Mouse (Mus musculus): Measurements from ENCODE around the gene Olfr578.

Gene Olfr578

DNA sequence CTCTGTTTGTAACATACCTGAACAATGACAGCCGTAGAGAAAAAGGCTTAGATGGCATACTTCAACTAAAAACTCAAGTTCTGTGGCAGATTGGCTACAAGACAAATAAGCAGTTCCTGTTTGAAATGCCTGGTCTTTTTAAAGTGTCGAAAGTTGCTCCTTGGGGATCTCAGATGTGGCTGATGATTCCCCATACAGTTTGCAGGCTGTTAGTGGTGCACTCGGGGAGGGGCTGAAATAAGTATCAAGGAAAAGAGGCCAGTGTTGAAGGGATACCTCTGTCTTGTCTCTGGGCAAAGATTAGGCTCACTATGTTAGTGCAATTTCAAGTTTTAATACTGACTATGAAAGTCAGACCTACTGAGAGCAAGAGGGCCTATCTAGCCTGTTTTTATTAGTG is at the start of gene Olfr578:
Gene Olfr578 (minus strand): TSS at position 101 of the 400 bp plus-strand sequence.
- DNase-seq, result no peak

DNA sequence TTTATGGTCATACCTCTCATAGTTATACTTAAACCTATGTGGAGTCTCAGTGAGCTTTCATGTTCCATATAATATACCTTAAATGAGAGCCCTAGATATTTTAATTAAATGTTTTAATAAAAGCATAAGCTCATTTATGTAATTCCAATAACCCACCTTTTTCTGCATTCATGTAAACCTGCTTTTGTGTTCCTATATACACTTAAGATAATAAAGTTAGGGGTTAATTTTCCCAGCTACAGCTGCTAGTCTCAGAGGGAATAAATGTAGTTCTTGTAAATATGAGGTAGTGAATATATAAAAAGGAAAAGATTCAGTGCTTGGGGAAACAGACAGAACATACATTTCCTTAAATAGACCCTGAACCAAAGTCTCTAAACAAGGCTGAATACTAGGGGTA is 48.6 kb upstream of the Olfr578 start, which contains the start of gene Olfr582:
Gene Olfr582 (plus strand): TSS at position 301 of the 400 bp plus-strand sequence.
- DNase-seq, result no peak

DNA sequence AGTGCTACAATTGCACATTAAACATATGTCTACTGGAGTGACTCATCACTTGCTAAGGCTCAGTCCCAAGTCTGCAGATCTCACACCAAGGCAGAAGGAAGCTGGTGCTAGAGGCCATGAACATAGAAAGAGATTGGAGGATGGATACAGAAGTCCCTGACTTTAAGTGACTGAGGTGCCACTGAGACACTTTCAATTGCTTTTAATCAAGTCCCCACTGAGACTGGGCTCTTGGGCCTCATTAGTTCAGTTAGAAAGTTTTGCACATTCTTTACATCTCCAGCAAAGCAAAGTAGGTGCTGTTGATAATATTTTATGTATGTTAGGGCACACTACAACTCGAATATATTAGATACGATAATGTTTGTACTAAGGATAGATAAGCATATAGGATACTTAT is 13.3 kb downstream of the Olfr578 start, which contains the start of gene Olfr577:
Gene Olfr577 (minus strand): TSS at position 101 of the 400 bp plus-strand sequence.
- no peak for DNase-seq

DNA sequence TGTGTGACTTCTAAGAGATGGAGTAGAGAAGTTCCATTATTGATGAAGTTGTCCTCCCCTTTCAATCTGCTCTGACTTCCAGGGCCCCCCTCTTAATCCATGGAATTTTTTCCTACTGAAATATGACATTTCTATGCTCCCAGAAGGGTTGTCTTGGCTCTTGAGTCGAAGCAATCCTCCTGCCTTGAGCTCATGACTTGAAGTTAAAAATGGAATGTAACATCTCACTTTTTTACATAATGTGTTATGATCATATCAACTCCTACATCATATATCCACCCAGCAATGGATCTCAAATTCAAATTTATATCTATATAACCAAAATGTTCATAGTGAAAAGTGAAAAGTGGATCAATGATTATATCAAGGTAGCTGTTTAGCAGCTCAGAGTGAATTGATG is 14.7 kb downstream of the Olfr578 start:
- no peak for DNase-seq

DNA sequence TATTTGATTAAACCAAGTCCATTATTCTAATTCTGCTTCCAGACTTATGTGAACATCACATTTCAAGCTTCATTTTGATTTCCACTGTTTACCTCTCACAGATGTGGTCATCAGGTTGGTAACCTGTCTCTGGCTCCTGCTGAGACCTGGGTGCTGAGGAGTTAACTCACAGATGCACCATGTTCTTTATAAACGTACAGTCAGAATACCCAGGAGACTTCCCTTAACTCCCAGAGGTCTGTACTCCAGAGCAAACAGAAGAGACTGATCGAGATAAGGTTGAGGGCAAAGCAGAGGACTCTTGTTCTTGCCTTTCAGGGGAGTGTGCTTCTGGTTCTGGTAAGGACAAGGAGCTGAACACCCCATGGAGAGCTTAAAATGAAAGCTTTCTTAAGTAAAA is 26.8 kb downstream of the Olfr578 start, which contains the start of gene Olfr576:
Gene Olfr576 (plus strand): TSS at position 301 of the 400 bp plus-strand sequence.
- no peak for DNase-seq

DNA sequence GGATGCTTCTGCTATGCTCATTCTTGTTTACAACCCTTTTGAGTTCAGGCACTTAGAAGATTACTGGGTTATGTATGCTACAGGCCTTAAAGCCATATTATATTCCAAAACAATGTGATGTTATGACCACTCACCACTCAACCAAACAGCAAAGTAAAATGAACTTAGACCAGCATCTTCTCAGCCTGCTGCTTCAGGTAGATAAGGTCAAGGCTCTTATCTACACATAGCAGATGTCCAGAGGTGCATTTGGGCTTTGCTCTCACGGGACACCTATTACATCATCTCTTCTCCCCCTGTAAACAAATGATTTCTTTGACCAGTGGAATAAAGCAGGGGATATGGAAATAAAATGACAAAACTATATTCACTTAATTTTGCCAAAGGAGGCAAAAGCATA is 30.5 kb downstream of the Olfr578 start, which contains the start of gene Olfr575:
Gene Olfr575 (minus strand): TSS at position 183 of the 400 bp plus-strand sequence.
- no peak for DNase-seq

DNA sequence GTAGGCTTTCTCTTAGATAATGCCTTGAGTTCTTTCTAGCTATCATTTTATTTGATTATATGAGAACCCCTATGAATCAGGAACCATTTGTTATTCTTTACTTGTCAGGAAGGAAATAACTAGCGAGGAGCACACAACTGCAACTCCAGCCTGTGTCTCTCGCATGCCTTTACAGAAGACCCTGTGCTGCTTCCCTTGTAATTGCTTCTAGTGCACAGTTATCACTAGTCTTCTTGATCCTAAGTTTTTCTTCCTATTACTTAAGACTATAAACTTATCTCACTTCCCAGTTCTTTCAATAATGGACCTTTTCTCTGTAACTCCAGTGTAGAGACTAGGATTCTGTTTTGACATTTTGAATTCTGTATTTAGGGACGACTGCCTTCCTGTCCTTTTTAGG is 31.0 kb downstream of the Olfr578 start:
- DNase-seq, result no peak

DNA sequence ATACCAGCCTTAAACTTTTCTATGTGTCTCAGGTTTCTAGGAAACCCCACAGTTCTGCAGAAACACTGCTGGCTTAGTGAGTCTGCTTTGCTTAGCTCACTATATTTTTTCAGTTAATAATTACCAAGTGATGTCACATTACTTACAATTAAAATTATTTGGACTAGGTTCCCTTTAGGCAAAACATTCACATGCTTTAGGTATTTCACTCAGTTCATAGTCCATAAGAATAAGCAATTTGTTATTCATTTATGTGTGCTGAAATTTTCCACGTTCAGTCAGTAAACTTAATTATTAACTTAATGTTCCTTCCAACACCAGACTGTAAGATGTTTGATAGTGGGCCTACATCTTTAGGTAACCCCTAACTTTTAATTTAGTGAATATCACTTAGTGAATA is 38.4 kb downstream of the Olfr578 start:
- no peak for DNase-seq

DNA sequence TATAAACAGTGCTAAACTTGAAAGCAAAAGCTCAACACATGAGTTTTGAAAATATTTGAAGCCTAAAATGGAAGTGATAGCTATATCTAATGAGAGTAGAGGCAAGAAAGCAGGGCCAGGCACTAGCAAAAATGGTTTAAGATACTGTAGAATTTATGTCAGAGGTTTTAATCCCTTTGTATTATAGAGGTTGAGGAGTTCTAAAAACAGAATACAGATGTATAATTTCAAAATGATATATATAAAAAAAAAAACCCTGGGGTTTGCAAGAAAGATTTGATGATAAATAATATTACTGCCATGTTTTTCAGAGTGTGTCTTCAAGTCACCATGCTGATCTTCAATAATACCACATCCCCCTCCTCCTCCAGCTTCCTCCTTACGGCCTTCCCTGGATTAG is 41.0 kb downstream of the Olfr578 start, which contains the start of gene Olfr574:
Gene Olfr574 (plus strand): TSS at position 301 of the 400 bp plus-strand sequence.
- no peak for DNase-seq

DNA sequence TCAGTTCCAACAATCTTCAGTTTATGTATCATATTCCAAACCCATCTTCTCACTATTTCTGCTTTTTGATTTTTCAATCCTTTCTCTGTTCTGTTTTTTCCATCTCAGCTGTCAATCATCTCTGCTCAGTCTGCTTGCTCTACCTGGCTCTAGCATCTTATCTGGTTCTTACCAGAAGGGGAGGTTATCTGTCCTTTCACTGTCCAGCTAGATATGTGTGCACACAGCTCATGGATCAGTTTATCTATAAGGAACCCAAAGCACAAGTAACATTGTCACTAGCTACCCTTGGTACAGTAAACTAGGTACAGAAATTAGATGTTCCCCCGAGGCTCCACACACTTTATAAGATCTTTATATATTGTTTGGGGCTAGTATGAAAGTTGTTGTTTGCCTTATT is 45.7 kb downstream of the Olfr578 start:
- DNase-seq, result no peak

DNA sequence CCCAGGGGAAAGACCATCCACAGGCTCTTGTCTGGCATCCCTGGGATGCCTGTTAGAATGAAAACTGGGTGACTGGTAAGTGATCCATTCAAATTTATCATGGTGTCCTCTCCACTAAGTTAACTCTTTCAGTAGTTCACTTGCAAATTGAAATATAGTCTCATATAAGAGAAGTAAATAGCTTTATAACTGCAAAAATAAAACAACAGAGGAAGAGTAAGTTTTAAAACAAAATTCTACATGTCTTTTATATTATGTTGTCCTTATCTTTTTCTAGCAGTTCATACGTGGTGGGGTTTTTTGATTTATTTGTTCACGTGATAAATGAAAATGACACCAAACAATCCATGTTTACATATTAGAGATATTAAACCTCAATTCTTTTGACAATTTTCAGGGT is 46.6 kb downstream of the Olfr578 start, which contains the start of gene Olfr573-ps1:
Gene Olfr573-ps1 (minus strand): TSS at position 101 of the 400 bp plus-strand sequence.
- DNase-seq, result no peak

All from kidney, postnatal 14 days (tissue).